Mouse (Mus musculus) kidney, adult 18-20 months (tissue): ENCODE measurements around the gene Ccdc154.
"Not testable (repeated sequence)": the region's sequence is repeated elsewhere in the genome, so short reads cannot be mapped to it uniquely, and the experiment has no call there.

Experiments
- DNase-seq: peaks from one replicate; pipeline ENCODE4 v3.0.0; 2021

Ccdc154 gene

GRCm38 (mm10) chr17:25162161-25162560, at the start of gene Ccdc154:
Gene Ccdc154 (plus strand): TSS chr17:25162461.
- no peak for DNase-seq

DNA sequence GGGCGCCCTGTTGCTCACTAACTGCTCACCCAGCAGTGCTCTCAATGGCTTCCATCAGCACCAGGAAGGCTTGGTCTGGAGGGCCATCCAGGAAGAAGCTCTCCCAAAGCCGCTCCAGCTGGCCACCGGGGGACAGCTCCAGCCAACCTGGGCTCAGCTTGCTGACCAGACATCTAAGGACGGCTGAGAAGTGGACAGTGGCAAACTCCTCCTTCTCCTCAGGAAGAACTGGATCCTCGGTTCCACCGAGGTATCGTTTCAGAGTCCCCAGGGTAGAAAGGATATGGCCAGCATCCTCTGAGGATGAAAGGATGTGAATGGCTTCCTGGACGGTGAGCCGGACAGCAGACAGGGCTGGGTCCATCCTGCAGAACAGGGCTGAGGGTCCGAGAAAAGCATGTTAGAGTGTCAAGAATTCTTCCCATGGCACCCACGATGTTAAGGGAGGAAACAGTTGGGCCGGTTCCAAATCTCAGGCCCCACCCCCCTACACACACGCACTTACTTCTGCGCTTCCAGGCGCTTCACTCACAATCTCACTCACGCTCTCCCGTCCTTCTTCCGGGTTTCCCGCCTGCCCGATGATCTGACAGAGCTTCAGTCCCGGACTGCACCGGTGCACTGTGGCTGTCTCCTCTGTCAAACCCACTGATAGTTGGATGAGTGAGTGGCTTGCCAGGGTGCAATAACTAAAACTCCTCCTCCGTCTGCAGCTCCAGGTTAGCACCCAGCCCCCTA, 47.2 kb upstream of the Ccdc154 start:
- no peak for DNase-seq

- peak; percentile 94 for DNase-seq
These were observed 46.4 kb upstream of the Ccdc154 start, which contains the start of gene Telo2 for GRCm38 (mm10) chr17:25115664-25116432. Gene Telo2 (minus strand): TSS chr17:25115967.

- no peak for DNase-seq
These were observed 45.0 kb upstream of the Ccdc154 start for GRCm38 (mm10) chr17:25117263-25117662.

DNA sequence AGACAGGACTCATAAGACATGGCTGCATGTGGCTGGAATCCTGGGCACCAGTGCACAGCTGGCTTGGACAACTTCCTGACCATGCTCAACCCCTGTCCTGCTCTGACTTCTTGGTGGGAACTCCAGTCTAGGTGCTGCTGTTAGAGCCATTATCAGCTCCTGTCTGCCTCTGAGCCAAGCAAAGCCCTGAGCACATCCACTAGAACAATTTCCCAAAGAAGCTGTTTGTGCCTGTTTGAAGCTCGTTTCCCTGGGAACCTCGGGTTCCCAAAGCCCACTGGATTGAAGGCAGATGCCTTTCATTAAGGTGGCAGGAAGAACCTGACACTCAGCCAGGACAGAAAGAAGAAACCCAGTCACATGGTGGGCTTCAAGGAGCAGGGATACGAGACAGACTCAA, 41.9 kb upstream of the Ccdc154 start, which contains the start of gene Ptx4:
Ptx4 (plus strand) TSS at position 355 of the 400 bp plus-strand sequence.
- DNase-seq: no peak

GRCm38 (mm10) chr17:25123979-25124378, 38.3 kb upstream of the Ccdc154 start:
- DNase-seq: peak; percentile 22

DNA sequence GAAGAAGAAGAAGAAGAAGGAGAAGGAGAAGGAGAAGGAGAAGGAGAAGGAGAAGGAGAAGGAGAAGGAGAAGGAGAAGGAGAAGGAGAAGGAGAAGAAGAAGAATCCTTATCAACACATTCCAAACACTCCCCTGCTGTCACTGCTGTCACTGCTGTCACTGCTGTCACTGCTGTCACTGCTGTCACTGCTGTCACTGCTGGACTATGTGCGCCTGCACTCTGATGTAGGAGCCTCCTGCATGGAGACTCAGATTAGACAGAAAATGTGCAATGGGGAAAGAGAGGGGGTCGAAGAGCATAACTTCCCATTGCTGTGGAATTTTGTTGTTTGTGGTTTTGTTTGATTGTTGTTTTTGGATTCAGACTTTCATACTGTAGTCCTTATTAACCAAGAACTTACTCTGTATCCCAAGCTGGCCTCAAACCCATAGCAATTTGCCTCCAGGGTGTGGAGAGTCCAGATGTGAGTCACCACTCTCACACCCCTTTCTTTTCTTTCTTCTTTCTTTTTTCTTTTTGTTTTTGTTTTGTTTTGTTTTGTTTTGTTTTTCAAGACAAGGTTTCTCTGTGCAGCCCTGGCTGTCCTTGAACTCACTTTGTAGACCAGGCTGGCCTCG, 36.7 kb upstream of the Ccdc154 start:
- DNase-seq: not testable (repeated sequence)

DNA sequence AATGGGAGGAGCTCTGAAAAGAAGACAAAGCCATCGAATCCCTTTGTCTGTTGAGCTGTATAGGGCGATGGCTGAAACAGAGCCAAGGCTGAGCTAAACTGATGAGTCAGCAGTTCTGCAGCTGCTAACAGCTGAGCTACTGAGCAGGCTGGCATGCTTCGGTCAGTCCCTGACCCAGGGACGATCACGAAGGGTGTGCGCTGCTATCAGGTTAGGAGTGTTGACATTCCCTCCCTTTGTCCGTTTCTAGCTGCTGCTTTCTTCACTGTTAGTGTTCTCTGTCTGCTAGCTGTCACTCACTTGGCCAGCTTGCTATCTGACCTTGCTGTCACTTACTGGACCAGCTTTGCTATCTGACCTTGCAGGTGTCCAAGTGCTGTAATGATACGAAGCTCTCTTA, 35.2 kb upstream of the Ccdc154 start:
- DNase-seq: no peak

DNA sequence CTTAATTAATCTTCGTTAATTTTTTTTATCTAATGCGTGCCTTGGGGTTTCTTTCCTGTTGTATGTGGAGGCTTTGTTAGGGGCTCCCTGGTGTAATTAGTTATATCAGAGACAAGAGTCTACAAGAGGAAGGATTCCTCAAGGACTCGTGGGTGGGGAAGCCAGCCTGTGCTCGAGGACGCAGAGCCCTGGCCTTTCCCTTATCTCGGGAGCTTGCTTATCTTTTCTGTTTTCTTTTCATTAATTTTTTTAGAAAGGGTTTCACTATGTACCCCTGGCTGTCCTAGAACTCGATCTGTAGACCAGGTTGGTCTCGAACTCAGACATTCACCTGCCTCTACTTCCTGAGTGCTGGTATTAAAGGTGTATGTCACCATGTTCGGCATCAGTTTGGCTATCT, 34.6 kb upstream of the Ccdc154 start:
- DNase-seq: no peak

GRCm38 (mm10) chr17:25130060-25130459, 32.2 kb upstream of the Ccdc154 start:
- DNase-seq: no peak

GRCm38 (mm10) chr17:25133275-25133698, 29.0 kb upstream of the Ccdc154 start, which contains the start of gene Clcn7:
Gene Clcn7 (plus strand): TSS chr17:25133391.
- peak; percentile 97 for DNase-seq

DNA sequence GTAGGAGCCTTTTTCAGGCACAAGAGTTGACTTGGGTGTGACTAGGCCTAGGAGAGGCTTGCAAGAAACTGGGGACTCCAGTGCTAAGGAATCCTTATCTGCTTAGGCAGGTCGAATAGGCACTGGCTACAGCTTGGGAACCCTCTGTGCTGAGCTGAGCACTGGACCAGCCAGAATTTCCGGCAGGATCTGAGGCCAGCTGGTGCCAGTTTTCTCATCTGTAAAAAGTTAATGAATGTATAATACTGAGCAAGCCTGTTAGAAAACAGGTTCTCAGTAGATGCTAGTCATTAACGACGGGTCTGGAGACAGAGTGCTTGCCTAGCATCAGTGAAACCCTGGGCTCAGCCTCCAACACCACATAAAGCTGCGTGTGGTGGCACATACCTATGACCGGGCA, 26.6 kb upstream of the Ccdc154 start:
- peak; percentile 36 for DNase-seq

GRCm38 (mm10) chr17:25138803-25139202, 23.5 kb upstream of the Ccdc154 start:
- no peak for DNase-seq

DNA sequence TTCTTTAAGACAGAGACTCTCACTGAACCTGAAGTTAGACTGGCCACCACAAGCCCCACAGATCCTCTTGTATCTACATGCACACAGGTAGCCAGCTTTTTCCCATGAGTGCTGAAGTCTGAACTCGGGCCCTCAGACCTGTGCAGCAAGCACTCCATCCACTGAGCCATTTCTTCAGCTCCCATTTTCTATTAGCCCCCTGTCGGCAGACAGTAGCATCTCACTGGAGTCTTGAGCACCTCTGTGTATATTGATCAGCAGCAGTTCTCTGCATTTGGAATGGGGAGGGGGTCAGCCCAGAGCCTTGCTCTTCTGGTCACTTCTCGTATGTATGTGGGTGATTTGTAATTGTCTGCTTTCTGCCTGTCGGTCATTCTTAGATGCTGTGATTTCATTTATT, 22.3 kb upstream of the Ccdc154 start:
- DNase-seq: no peak

DNA sequence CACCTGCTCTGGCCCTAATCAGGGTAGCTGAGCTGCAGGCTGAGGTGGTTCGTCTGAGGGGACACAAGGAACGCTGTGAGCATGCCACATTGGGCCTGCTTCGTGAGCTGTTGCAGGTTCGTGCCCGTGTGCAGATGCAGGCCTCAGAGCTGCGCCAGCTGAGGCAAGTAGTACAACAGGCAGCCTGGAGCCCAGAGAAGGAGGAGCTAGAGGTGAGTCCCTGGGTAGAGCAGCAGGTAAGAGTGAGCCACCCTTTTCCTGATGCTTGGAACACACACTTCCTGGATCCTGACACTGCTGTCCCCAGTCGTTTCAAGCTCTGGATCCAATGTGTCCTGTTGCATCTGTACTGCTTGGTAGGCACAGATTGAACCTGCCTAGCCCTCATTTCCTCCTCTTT, 1.1 kb downstream of the Ccdc154 start:
- no peak for DNase-seq

GRCm38 (mm10) chr17:25164770-25165169, 2.5 kb downstream of the Ccdc154 start:
- DNase-seq: no peak

DNA sequence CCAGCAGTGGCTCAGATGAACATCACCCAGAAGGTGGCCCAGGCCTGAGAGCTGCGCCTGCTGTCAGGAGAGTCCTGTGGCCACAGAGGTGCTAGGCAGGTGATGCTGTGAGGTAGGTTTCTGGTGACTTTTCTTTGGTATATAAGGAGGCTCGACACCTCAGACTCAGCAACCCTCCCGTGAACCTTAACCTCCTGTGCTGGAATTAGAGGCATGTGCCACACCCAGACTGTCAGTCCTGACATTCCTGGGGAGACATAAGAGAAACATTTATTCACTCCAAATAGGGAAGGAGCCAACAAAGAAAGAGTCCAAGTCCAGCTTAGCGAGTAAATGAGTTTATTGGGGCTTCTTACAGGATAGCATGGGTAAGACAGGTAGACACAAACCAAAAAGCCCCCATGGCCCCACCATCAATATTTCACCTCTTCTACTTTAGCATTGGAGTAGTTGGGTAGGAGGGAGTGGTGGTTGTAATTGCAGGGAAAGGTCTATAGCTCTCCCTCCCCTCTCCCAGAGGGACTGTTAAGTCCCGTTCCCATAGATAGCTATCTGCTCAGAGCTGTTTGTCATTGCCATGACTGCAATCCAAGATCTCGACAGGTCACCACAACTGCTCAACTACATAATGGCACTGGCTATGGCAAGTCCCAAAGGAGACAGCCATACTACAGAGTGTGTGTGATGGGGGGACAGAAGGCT, 3.9 kb downstream of the Ccdc154 start:
- DNase-seq: no peak

GRCm38 (mm10) chr17:25169706-25170105, 7.4 kb downstream of the Ccdc154 start:
- no peak for DNase-seq

DNA sequence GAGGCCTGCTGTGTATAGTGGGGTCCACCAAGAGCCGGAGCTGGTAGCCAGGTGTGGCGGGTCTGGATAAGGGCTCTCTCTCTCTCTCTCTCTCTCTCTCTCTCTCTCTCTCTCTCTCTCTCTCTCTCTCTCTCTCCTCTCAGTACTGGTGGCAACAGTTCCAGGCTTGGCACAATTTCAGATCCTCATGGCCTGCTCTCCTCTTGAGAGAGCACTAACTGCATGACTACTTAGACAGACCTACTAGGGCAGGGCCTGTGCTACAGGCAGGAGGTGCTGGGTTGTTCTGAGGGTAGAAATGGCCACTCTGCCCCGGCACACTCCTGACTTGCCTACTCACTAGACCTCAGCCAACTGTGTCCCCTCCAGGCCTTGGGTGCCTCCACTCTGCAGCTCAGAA, 10.3 kb downstream of the Ccdc154 start:
- DNase-seq: no peak

DNA sequence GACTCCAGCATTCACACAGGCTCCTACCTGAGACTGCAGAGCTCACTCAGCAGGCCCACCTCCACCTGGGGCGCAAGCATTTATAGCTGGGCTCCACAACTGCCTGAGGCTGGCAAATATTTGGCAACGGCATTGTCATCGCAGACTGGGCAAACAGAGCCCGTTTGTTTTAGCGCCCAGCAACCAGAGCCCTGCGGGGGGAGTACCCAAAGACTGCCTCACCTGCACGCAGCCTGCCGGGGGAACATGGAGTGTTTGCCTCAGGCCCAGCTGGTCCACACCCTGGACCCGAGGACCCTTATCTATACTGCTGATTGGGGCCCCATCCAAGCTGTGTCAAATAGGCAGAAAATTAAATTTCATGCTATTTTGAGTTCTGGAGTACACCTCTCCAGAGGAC, 13.2 kb downstream of the Ccdc154 start, which contains the start of gene Gm38655:
Gm38655 (minus strand) TSS at position 61 of the 400 bp plus-strand sequence.
- no peak for DNase-seq

- no peak for DNase-seq
These were observed 21.0 kb downstream of the Ccdc154 start for GRCm38 (mm10) chr17:25183232-25183631.

- peak; percentile 99 for DNase-seq
These were observed 21.9 kb downstream of the Ccdc154 start, which contains the start of gene BC003965 for GRCm38 (mm10) chr17:25184129-25184691. Gene BC003965 (plus strand): TSS chr17:25184554.
